Mouse (Mus musculus): ENCODE data around the gene Cdkn1a. TPM values are rescaled to one million over a fixed set of nuclear protein-coding genes. Genes with fewer than 3 reads are reported as not detected.

The Cdkn1a gene
- polyA plus RNA-seq (2017; shearing (Covaris generic)), result 7.4 TPM

GRCm38 (mm10) chr17:29090776-29091175 lies at the start of gene Cdkn1a:
Gene Cdkn1a (plus strand): TSS chr17:29090976.

GRCm38 (mm10) chr17:29113591-29114352 lies 23.0 kb downstream of the Cdkn1a start, which contains the start of gene Rab44:
Gene Rab44 (plus strand): TSS chr17:29114145.

Other genes starting within 250 kb of the Cdkn1a start
- gene Pnpla1, start 232.6 kb upstream of the Cdkn1a start, polyA plus RNA-seq (2017; shearing (Covaris generic)), result 0.12 TPM
- gene 4930539E08Rik, start 175.7 kb upstream of the Cdkn1a start, polyA plus RNA-seq (2017; shearing (Covaris generic)), result 0.26 TPM
- gene Pxt1, start 147.1 kb upstream of the Cdkn1a start, polyA plus RNA-seq (2017; shearing (Covaris generic)), result not detected
- 84.5 TPM for gene Kctd20, start 139.0 kb upstream of the Cdkn1a start, polyA plus RNA-seq (2017; shearing (Covaris generic))
- 453 TPM for gene Stk38, start 83.0 kb upstream of the Cdkn1a start, polyA plus RNA-seq (2017; shearing (Covaris generic))
- gene Srsf3, start 58.3 kb upstream of the Cdkn1a start, polyA plus RNA-seq (2017; shearing (Covaris generic)), result 502 TPM
- not detected for gene Rab44, start 23.2 kb downstream of the Cdkn1a start, polyA plus RNA-seq (2017; shearing (Covaris generic))
- 0.62 TPM for gene Cpne5, start 147.2 kb downstream of the Cdkn1a start, polyA plus RNA-seq (2017; shearing (Covaris generic))
- gene Ppil1, start 173.2 kb downstream of the Cdkn1a start, polyA plus RNA-seq (2017; shearing (Covaris generic)), result 16.3 TPM
- 46.3 TPM for gene BC004004, start 177.8 kb downstream of the Cdkn1a start, polyA plus RNA-seq (2017; shearing (Covaris generic))
- not detected for gene Pi16, start 226.7 kb downstream of the Cdkn1a start, polyA plus RNA-seq (2017; shearing (Covaris generic))